Mouse (Mus musculus) lung, postnatal 4 days (tissue): ENCODE data around the gene Fbxo40.

Source experiments
- DNase-seq, 2 experiments: peaks; one replicate each; pipeline ENCODE4 v3.0.0; 2021

Fbxo40 gene

GRCm38 (mm10) chr16:36989999-36990625, at the start of gene Fbxo40:
TSS of gene Fbxo40 (minus strand) at chr16:36990467.
- DNase-seq, result no peak

GRCm38 (mm10) chr16:37034751-37035150, 44.5 kb upstream of the Fbxo40 start:
- DNase-seq, result no peak

GRCm38 (mm10) chr16:37031996-37032395, 41.7 kb upstream of the Fbxo40 start:
- no peak for DNase-seq

GRCm38 (mm10) chr16:37027581-37027980, 37.3 kb upstream of the Fbxo40 start:
- DNase-seq, result no peak

DNA sequence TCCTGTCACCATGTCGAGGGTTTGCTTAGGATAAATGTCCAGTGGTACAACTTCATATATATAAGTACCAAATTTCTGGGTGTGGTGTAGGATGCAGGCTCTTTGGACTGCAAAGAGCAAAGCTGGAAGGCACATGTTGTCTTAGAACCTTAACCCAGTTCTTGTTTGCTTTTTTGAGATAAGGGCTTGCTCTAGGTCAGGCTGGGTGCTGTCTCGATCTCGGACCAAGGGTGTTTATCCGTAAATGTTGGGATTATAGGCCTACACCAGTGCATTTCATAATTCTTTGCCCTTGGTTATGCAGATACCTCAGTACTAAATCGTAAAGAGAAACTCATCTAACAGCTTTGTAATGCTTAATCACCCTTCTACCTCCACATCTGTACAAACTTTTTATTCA, 22.1 kb upstream of the Fbxo40 start:
- no peak for DNase-seq

GRCm38 (mm10) chr16:37011922-37012289, 21.6 kb upstream of the Fbxo40 start:
- DNase-seq, result no peak

DNA sequence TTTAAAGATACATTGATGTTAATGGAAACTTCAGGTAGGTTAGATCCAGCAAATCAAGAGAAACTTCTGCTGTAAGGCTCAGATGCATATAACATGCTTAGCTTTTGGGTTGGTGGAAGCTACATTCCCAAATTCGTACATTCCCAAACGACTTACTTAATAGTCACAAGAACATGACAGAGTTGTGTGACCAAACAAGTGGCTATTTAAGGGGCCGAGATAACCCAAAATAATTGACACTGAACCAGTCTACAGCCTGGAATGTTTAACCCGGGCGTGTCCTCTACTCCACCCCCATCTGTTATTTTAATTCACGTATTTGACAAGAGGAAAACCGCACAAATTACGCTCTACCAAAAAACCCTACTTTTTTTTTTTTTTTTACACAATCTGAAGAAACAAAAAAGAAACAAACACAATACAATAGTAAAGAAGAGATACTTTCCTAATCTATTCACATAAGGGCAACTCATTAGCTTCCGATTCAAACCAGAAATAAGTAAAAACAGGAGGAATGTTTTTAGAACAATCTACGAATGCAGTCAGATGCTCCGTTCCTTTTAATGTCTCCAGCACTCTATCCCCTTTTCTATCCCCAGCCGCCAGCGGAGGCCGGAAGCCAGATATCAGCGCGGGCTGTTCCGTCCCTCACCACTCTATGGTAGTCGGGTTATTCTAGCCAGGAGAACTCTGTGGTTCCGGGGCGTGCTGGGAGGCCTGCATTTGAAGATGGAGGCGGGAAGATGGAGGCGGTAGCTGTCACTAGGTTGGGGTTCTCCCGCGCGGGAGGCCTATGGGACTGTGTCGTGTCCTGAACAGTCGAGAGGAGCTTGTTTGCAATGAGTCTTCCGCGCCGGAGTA, 21.0 kb upstream of the Fbxo40 start, which contains the start of gene Polq:
Gene Polq, plus strand, starts transcription at position 726 of the 861 bp plus-strand sequence.
- peak; percentile 92 to 94 for DNase-seq

GRCm38 (mm10) chr16:37010370-37010769, 20.1 kb upstream of the Fbxo40 start:
- peak in 1 of 2 experiments; percentile 33 for DNase-seq

- DNase-seq, result no peak
Observed at GRCm38 (mm10) chr16:37009262-37009661, 19.0 kb upstream of the Fbxo40 start.

GRCm38 (mm10) chr16:36999366-36999972, 9.2 kb upstream of the Fbxo40 start:
- DNase-seq, result no peak

- DNase-seq, result no peak
Observed at GRCm38 (mm10) chr16:36997650-36998049, 7.4 kb upstream of the Fbxo40 start.

DNA sequence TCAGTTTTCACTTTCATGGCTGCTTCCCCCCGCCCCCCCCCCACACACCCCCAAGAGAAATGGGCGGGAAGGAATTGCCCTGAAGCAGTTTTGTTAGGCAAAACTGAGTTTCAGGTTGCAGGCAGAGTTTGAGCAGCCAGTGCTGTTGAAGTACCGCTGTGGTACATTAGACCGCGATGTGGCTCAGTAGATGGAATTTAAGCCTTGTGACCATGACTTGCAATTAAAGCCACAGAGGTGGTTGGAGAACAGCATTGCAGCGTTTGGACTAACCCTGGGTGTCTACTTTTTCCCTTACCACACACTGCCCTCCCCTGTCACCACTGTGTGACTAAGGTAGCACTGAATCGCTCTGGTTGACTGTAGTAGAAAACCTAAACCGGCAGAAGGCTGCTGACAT, 774 bp downstream of the Fbxo40 start:
- DNase-seq, result no peak

GRCm38 (mm10) chr16:36988066-36988465, 2.2 kb downstream of the Fbxo40 start:
- no peak for DNase-seq

DNA sequence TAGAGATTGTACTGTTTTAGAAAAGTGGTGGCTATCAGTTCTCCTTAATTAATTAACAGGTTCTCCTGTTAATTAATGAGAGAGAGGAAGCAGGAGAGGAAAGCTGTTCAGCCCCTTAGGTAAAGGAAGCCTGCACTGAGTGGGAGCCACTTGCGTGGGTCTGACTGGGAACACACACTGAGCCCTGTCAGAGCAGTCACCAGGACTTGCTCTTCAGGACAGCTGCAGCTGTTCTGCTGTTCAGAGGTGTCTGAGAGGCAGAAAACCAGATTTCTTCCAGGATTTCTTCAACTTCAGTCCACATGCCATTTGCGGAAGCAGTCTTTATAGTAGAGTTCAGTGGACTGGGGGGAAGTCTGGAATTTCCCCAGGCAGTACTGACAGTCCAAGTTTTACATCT, 2.9 kb downstream of the Fbxo40 start:
- DNase-seq, result no peak

DNA sequence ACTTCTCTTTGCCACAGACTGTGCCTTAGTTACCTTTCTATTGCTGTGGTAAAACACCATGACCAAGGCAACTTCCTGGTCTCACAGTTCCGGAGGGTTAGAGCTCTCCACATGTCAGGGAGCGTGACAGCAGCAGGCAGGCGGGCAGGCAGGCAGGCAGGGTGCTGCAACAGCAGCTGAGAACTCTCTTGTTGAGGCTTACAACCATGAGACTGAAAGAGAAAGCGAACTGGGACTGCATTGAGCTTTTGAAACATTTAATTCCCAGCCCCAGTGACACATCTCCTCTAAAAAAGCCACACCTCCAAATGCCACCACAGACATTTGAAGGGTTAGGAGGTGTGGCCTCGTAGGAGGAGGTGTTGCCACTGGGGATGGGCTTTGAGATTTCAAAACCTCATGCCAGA, 4.6 kb downstream of the Fbxo40 start:
- DNase-seq, result peak in 1 of 2 experiments; percentile 14

GRCm38 (mm10) chr16:36983796-36984195, 6.5 kb downstream of the Fbxo40 start:
- DNase-seq, result no peak

DNA sequence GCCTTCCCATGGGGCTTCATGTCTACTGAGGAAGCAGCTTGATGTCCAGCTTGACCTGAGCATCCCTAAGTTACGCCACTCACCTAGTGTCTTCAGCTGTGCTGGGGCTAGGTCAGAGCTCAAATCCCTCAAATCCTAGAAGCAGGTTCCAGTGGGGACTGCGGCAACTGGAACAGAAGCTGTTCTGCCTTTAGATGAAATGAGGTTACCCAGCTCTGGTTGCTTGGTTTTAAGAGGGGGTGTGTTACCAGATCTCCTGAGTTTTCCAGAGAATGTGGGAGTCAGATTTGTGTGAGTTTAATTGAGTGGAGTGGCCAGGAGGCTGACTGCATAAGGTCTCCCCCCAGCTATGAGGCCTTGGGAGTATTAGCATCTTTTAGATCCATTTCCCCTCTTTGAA, 11.1 kb downstream of the Fbxo40 start:
- no peak for DNase-seq

DNA sequence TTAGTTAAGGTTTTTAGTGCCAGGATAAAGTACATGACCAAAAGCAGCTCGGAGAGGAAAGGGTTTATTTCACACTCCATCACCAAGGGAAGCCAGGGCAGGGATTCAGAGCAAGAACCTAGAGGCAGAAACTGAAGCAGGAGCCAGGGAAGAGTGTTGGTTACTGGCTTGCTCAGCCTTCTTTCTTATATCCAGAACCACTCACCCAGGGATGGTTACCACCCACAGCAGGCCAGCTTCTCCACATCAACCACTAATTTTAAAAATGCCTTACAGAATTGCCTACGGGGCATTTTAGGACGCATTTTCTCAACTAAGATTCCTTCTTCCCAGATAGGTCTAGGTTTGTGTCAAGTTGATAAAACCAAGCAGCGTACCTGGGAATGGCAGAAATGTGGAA, 26.9 kb downstream of the Fbxo40 start:
- no peak for DNase-seq

GRCm38 (mm10) chr16:36955106-36955505, 35.2 kb downstream of the Fbxo40 start:
- DNase-seq, result no peak

- DNase-seq, result no peak
Observed at GRCm38 (mm10) chr16:36951029-36951428, 39.2 kb downstream of the Fbxo40 start.

DNA sequence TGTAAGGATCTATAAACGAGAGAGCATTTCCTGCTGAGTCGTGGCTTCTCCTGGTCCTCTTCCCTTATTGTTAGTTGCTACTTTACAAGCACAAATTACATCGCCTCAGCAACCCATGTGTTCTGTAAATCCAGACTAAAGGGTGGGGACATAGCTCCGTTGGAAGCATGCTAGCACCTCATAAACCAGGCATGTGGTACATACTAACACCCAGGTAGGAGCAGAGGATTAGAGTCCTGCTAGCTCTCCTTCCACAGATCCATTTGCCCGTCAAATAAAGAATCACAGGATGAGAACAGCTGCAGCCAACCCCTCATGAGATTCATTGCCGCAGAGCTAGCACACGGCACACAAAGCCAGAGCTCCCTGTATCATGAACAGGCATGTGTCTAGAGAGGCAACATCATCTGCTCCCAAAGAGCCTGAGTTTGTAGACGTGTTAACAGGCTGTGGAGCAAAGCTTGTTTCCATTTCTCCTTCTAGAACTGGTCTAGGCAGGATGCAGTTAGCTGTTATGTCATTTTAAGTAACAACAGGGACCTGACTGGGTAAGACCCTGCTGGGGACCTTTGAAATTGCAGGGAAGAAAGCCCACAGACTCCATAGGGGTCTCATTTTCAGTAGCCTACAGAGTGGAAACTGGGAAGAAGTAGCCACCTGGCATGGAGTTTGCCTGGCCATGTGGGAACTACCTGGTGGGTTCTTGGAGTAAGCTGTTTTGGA, 40.5 kb downstream of the Fbxo40 start:
- no peak for DNase-seq

DNA sequence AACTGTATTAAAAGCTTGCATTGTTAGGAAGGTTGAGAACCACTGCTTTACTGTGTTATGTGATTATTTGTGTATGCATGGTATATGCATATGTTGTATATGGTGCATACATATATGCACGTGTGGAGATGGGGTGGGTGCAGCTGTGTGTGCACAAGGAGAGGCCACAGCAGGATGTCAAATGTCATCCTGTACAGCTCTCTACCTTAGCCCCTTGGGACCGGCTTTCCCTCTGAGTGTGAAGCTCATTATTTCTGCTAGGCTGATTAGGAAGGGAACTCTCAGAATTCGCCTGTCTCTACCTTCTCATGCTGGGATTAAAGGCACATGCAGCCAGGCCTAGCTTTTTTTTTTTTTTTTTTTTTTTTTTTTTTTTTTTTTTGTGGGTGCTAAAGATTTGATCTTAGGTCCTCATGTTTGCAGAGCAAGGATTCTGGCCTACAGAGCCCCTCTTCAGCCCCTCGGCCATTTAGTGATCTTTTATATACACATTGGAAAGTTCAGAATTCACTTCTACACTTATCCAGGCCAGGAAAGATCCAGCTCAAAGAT, 42.5 kb downstream of the Fbxo40 start:
- DNase-seq, result no peak
